Mouse (Mus musculus): ENCODE data around the gene Hhatl. TPM values are rescaled to one million over a fixed set of nuclear protein-coding genes. Genes with fewer than 3 reads are reported as not detected.

Hhatl gene
- polyA plus RNA-seq, 1 experiment from 2014 or later = 0.38 TPM

DNA sequence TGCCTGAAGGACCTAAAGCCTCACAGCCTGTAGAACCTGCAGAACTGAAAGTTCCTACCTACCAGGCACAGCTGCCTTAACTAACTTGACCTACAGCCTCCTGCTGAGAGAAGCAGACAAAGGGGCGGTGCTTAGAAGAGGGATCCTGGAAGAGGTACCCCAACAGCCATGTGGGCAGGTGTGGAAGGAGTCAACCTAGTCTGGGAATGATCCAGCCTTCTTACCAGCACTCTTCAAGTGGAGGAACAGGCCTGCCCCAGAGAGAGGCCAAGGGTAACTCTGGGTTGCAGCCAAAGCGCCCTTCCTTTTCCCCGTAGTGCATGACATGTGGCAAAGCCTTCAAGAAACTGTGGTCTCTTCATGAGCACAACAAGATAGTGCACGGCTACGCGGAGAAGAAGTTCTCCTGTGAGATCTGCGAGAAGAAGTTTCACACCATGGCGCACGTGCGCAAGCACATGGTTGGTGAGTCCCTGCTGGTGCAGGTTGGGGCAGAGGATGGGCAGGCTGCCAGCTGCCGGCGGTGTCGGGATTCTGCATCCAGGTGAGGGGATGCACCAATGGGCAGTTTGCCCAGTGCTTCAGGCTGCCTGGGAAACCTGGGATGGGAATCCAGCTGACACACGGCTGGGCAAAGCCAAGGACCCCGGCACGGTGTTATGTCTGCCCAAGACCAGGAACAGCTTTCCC is 27.0 kb downstream of the Hhatl start:
- Histone ChIP-seq H3K9ac (replicated peaks) (no peak overlapping the region), H3K36me3 (peaks cover 65% of the 10 kb centered on the region), H3K4me3 (replicated peaks) (no peak overlapping the region), H3K27me3 (replicated peaks) (no peaks in the 10 kb centered on the region), H3K9me3 (replicated peaks) (no peaks in the 10 kb centered on the region), H3K4me1 (peaks cover 35% of the 10 kb centered on the region), H3K27ac (replicated peaks) (no peak overlapping the region), H3K4me2 (no peak overlapping the region)
- WGBS = 83% methylated on average over 16 of the region's 16 CpGs
- no peak for ATAC-seq (ENCODE audit: low FRiP score)

DNA sequence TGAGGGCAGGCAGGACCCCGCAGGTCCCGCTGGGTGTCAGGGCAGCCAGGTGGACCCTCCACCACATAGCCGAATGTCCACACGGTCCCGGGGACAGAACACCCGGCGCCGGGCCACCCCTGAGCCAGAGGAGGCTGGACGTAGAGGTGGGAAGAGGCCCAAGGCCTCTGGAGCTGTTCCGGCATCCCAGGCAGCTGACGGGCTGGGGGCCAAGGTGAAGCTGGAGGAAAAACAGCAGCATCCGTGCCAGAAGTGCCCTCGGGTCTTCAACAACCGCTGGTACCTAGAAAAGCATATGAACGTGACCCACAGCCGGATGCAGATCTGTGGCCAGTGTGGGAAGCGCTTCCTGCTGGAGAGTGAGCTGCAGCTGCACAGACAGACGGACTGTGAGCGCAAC is 28.6 kb downstream of the Hhatl start:
- no peak overlapping the region for H3K9ac ChIP-seq (replicated peaks)
- no peaks in the 10 kb centered on the region for H3K27me3 ChIP-seq (replicated peaks)
- 84% methylated on average over 19 of the region's 19 CpGs for WGBS
- H3K36me3 ChIP-seq = peaks cover 62% of the 10 kb centered on the region
- no peak overlapping the region for H3K27ac ChIP-seq (replicated peaks)
- no peaks in the 10 kb centered on the region for H3K9me3 ChIP-seq (replicated peaks)
- H3K4me2 ChIP-seq = no peak overlapping the region
- peaks cover 38% of the 10 kb centered on the region for H3K4me1 ChIP-seq
- ATAC-seq (ENCODE audit: low FRiP score) = no peak
- H3K4me3 ChIP-seq (replicated peaks) = no peak overlapping the region

GRCm38 (mm10) chr9:121762761-121763160 is 29.5 kb downstream of the Hhatl start:
- no peak for ATAC-seq (ENCODE audit: low FRiP score)
- Histone ChIP-seq H3K4me2 (no peak overlapping the region), H3K9ac (replicated peaks) (no peak overlapping the region), H3K27ac (replicated peaks) (no peak overlapping the region), H3K36me3 (peaks cover 53% of the 10 kb centered on the region), H3K4me3 (replicated peaks) (no peak overlapping the region), H3K4me1 (peaks cover 47% of the 10 kb centered on the region), H3K27me3 (replicated peaks) (no peaks in the 10 kb centered on the region), H3K9me3 (replicated peaks) (no peaks in the 10 kb centered on the region)
- 83% methylated on average over 25 of the region's 25 CpGs for WGBS

GRCm38 (mm10) chr9:121762248-121762647 is 30.1 kb downstream of the Hhatl start:
- Histone ChIP-seq H3K36me3 (peaks cover 48% of the 10 kb centered on the region), H3K4me2 (no peak overlapping the region), H3K27ac (replicated peaks) (no peak overlapping the region), H3K9ac (replicated peaks) (no peak overlapping the region), H3K4me3 (replicated peaks) (no peak overlapping the region), H3K4me1 (peaks cover 52% of the 10 kb centered on the region), H3K9me3 (replicated peaks) (no peaks in the 10 kb centered on the region), H3K27me3 (replicated peaks) (no peaks in the 10 kb centered on the region)
- no peak for ATAC-seq (ENCODE audit: low FRiP score)
- WGBS = 88% methylated on average over 10 of the region's 10 CpGs

DNA sequence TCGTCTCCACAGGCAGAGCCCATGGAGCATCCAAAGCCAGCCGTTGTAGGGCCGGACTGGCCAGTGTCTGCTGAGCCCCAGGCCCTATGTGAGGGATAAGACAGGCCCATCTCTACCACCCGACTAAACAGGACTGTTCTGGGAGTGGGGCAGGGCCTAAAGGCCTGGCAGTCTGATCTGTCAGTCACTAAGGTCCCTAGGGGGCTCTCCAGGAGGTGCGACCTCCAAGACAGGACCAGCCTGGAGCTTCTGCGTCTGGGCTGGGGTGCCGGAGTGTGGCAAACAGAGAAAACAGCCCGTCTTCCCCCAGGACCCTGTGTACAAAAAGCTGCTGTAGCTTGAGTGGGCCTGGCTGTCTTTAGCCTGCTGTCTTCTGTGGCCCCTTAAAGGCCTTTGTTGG is 30.5 kb downstream of the Hhatl start:
- 0 out of 2 replicates have a peak overlapping the region, but pooled peaks have one; percentile 95 for H3K9ac ChIP-seq (replicated peaks)
- H3K4me1 ChIP-seq = peaks cover 55% of the 10 kb centered on the region

GRCm38 (mm10) chr9:121761091-121761665 is 31.1 kb downstream of the Hhatl start:
- H3K9me3 ChIP-seq (replicated peaks) = no peaks in the 10 kb centered on the region
- peak overlapping the region; percentile 91 for H3K27ac ChIP-seq (replicated peaks)
- H3K4me3 ChIP-seq (replicated peaks) = peak overlapping the region; percentile 91
- no peak for ATAC-seq (ENCODE audit: low FRiP score)
- peak overlapping the region; percentile 81 for H3K4me2 ChIP-seq
- H3K9ac ChIP-seq (replicated peaks) = peak overlapping the region; percentile 95
- H3K36me3 ChIP-seq = peaks cover 45% of the 10 kb centered on the region
- H3K27me3 ChIP-seq (replicated peaks) = no peaks in the 10 kb centered on the region
- H3K4me1 ChIP-seq = peaks cover 55% of the 10 kb centered on the region
- WGBS = 67% methylated on average over 10 of the region's 10 CpGs

More for the DNA sequence above, 30.5 kb downstream of the Hhatl start:
- Histone ChIP-seq H3K9me3 (replicated peaks) (no peaks in the 10 kb centered on the region), H3K27ac (replicated peaks) (no peak overlapping the region), H3K36me3 (peaks cover 46% of the 10 kb centered on the region), H3K27me3 (replicated peaks) (no peaks in the 10 kb centered on the region), H3K4me2 (peak overlapping the region; percentile 81; the same call in 1 of the 2 replicates), H3K4me3 (replicated peaks) (no peak overlapping the region)
- 68% methylated on average over 8 of the region's 8 CpGs for WGBS
- ATAC-seq (ENCODE audit: low FRiP score) = no peak

DNA sequence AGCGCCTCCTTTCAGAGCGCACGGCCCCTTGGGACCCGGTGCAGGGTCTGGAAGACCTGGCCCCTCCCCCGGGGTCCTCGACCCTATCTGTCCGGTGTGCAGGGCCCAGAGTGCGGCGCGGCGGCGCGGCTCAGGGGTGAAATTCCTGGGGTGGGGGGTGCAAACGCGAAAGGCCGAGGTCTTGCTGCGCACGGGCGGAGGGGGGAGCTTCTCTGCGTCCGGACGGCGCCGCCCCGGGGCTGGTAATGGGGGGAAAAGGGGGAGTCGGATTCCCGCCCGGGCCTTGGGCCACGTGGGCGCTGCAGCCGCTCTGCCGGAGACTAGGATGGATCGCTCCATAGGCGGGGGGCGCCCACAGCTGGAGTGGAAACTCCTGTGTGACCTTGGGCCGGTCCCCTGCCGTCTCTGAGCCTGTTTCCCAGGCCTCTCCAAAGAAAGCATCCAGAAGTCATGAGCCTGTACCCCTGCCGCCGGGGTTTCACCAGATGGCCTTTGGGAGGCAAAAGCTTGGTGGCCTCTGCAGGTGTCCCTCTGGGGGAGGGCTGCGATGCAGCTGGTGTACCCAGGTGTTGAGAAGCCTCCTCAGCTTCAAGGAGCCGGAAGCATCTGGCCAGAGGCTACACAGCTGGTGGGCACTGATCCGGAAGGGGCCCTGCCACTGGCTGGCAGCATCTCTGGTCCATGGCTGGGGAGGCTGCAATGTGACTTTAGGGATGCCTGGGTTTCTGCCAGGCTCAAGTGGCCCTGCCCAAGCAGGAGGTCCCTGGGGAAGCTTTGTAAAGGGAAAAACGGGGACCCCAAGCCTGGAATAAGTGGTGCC is 31.8 kb downstream of the Hhatl start:
- Histone ChIP-seq H3K9me3 (replicated peaks) (no peaks in the 10 kb centered on the region), H3K9ac (replicated peaks) (peak overlapping the region; percentile 95), H3K27me3 (replicated peaks) (no peaks in the 10 kb centered on the region), H3K4me1 (peaks cover 55% of the 10 kb centered on the region), H3K4me3 (replicated peaks) (peak overlapping the region; percentile 91), H3K4me2 (peak overlapping the region; percentile 81), H3K36me3 (peaks cover 45% of the 10 kb centered on the region), H3K27ac (replicated peaks) (peak overlapping the region; percentile 91)
- under 1% methylated on average over 43 of the region's 43 CpGs for whole genome bisulfite sequencing
- ATAC-seq (ENCODE audit: low FRiP score) = peak; percentile 30

GRCm38 (mm10) chr9:121759091-121760081 is 32.9 kb downstream of the Hhatl start, which contains the start of gene Zfp651:
Gene Zfp651, plus strand, starts transcription at chr9:121759330.
- H3K27ac ChIP-seq (replicated peaks) = peak within 1 kb of the TSS; percentile 91
- WGBS = under 1% methylated on average over 83 of the region's 97 CpGs
- peak; percentile 88 for ATAC-seq (ENCODE audit: low FRiP score)

GRCm38 (mm10) chr9:121757835-121758814 is 34.2 kb downstream of the Hhatl start:
- Histone ChIP-seq H3K4me2 (peak overlapping the region; percentile 81), H3K9ac (replicated peaks) (peak overlapping the region; percentile 95), H3K36me3 (peaks cover 41% of the 10 kb centered on the region), H3K27me3 (replicated peaks) (no peaks in the 10 kb centered on the region), H3K9me3 (replicated peaks) (no peaks in the 10 kb centered on the region), H3K4me1 (peaks cover 45% of the 10 kb centered on the region), H3K4me3 (replicated peaks) (peak overlapping the region; percentile 91), H3K27ac (replicated peaks) (peak overlapping the region; percentile 91; the same call in 1 of the 2 replicates)
- WGBS = 54% methylated on average over 10 of the region's 10 CpGs
- ATAC-seq (ENCODE audit: low FRiP score) = no peak

More at GRCm38 (mm10) chr9:121759091-121760081, 32.9 kb downstream of the Hhatl start, which contains the start of gene Zfp651:
- Histone ChIP-seq H3K4me3 (replicated peaks) (peak within 1 kb of the TSS; percentile 91), H3K4me1 (peaks cover 53% of the 10 kb centered on the region), H3K4me2 (peak within 1 kb of the TSS; percentile 81), H3K36me3 (peaks cover 45% of the 10 kb centered on the region), H3K9me3 (replicated peaks) (no peaks in the 10 kb centered on the region), H3K9ac (replicated peaks) (peak within 1 kb of the TSS; percentile 95), H3K27me3 (replicated peaks) (no peaks in the 10 kb centered on the region)

- WGBS = 63% methylated on average over 3 of the region's 3 CpGs
- no peak overlapping the region for H3K4me3 ChIP-seq (replicated peaks)
- ATAC-seq (ENCODE audit: low FRiP score) = no peak
- 0 out of 2 replicates have a peak overlapping the region, but pooled peaks have one; percentile 81 for H3K4me2 ChIP-seq
- H3K4me1 ChIP-seq = peaks cover 40% of the 10 kb centered on the region
- H3K36me3 ChIP-seq = peaks cover 39% of the 10 kb centered on the region
- no peaks in the 10 kb centered on the region for H3K9me3 ChIP-seq (replicated peaks)
- no peak overlapping the region for H3K27ac ChIP-seq (replicated peaks)
- peak overlapping the region; percentile 17; the same call in 1 of the 2 replicates for H3K9ac ChIP-seq (replicated peaks)
- no peaks in the 10 kb centered on the region for H3K27me3 ChIP-seq (replicated peaks)
Measured at GRCm38 (mm10) chr9:121757432-121757831, 34.9 kb downstream of the Hhatl start.

Data from neural tube, embryonic 15.5 days (tissue).